Mouse (Mus musculus) 416B (cell line): ENCODE measurements around the gene Methig1.
"Not testable (repeated sequence)": the region's sequence is repeated elsewhere in the genome, so short reads cannot be mapped to it uniquely, and the experiment has no call there.

Experiments used
- DNase-seq: peaks from one replicate; pipeline ENCODE4 v3.0.0; 2011; ENCODE audit warnings: low read depth

Methig1 gene

DNA sequence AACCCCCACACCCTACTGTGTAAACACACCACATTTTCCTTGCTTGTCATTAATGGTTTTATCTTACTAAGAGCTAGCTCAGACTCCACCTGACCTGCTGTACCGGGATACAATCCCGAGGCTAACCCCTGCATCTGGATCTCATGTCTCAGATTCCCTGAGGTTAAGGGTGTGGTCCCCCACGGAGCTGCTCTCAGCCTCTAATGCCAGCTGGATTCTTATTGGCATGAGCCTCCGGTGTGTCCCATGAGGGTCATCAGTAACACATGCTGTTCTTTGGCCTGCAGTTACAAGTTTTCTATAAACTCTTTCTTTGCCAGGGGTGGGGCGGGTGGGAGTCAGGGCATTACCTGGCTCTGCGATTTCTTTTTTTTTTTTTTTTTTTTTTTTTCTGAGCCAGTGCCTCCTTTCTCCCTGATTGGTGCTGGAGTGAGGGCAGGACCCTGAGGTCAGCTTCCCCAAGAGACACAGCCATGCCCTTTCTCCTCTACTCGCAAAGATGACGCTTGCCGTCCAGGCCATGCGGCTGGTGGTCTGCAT is at the start of gene Methig1, which contains the start of gene Mettl7a2:
Methig1 (plus strand) TSS at position 439 of the 540 bp plus-strand sequence.
Mettl7a2 (plus strand) TSS at position 490 of the 540 bp plus-strand sequence.
- DNase-seq = no peak

DNA sequence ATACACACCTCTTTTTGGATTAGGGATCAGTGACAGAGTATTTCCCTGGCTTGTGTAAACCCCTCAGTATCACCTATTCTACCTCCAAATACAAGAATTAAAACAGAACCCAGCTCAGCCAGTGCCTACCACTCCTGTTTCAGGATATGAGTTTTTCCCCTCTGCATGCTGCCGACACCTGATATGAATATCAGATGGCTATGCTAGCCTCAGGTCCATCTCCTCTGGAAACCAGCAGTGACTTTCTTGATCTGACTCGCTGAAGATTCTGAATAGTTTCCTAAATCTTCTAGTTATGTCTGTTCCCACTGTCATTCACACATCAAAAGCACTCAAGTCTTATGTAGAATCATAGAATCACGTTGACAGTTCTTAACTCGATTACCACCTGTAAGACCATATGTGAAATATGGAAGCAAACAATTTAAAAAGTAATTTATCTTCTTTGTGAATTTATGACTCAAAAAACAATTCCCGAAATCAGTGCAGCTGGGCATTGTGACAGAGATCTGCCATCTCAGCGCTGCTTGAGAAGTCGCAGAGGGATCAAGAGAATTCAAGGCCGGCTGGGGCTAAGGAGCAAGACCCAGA is 49.4 kb upstream of the Methig1 start:
- DNase-seq = peak; percentile 37

DNA sequence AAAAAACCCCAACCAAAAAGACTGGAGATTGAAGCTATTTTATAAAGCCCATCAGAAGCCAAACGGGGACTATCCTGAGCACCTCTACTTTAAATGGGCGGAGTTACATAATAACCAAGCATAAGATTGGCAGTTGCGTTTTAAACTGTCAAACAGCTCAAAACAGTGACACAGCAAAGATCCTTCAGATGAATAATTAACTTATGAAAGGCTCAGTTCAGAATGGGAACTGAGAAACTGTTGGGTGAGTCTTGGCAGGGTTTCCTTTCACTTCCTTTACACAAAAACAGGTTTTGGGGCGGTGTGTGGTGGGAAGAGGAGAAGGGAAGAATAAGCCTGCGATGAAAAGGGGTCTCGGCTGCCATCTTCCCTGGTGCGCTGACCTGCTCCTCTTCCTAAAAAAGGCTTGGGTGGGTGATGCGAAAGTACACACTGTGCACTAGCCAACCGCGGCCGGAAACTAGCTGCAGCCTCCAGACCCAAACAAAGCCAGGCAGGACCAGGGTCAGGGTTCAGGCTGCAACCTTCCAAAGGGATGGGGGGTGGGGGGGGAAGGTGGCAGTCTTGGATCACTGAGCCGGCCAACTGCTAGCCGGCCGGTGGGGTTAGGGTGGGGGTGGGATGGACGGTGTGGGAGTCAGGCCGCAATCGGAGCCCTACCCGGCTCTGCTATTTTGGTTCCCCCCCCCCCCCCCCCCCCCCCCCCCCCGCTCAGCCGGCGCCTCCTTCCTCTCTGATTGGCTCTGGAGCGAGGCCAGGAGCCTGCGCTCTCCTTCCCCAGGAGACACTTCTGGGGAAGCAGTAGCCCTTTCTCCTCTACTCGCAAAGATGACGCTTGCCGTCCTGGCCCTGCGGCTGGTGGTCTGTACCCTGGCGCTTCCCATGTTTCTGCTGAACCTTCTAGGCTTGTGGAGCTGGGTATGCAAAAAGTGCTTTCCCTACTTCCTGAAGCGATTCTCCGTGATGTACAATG is 48.6 kb upstream of the Methig1 start, which contains the start of gene Mettl7a1:
Mettl7a1 (plus strand) TSS at position 122 of the 973 bp plus-strand sequence.
- peak; percentile 90 for DNase-seq

- DNase-seq = no peak
Measured at GRCm38 (mm10) chr15:100306201-100306600, 46.7 kb upstream of the Methig1 start.

- DNase-seq = peak; percentile 87
Measured at GRCm38 (mm10) chr15:100307438-100308096, 45.4 kb upstream of the Methig1 start.

DNA sequence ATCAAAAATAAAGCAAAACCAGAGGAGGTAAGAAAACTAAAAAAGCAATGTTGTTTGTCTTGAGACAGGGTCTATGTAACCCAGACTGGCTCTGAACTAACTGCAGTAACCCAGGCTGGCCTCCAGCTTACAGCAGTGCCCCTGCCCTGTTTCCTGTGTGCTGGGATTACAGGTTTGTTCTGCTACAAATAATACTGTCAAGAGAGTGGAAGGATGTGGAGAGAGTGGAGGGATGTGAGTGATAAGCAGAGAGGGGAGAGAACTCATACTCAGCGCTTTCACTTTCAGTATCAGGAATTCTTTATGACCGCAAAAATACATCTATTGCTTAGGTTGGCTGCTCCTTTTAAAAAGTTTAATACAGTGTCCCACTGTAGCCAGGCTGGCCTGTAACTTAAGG is 40.6 kb upstream of the Methig1 start:
- DNase-seq = peak; percentile 81

DNA sequence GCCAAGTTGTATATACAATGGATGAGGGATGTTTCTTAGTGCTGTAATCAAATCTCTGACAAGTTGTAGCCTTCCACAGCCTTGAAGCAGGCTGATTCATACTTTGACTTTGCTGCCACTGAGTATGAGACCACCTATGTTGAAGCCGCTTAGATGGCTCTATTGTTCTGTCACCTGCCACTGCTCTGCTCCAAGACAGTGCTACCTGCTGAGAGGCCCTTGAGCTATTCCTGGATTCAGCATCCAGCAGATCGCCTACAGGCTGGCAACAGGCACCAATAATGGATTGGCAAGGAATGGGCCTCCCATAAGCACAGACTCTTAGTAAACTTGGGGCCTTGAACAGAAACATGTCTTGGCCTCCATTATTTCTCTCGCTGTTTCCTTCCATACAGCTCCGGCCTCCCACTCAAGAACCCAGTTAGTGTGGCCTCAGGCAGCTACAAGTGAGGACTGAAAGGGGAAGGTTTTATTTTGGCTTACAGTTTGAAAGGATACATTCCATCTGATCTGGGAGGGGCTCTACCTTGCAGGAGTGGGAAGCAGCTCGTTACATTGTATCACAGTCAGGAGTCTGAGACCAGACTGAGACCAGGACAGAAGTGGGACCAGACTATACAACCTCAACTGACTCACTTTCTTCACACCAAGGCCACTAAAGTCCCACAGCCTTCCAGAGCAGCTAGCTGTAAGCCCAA is 38.4 kb upstream of the Methig1 start:
- no peak for DNase-seq

- not testable (repeated sequence) for DNase-seq
Measured at GRCm38 (mm10) chr15:100318014-100318671, 34.8 kb upstream of the Methig1 start.

DNA sequence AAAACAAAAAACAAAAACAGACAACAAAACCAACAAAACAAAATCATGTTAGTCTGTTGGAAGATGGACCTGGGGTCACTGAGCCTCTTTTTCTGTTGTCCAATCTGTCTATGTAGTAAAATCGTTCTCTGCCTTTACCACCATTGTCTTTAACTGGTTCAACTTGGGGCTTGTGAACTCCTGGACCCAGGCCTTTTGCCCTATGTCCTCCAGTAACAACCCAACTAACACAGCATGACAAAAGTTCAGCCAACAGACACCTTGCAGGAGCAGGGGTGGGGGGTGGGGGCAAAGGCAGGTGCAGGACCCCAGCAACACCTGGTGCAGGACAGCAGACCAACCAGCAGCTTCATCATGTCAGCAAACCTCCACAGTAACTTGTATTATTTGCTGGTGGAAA is 33.1 kb upstream of the Methig1 start:
- no peak for DNase-seq

DNA sequence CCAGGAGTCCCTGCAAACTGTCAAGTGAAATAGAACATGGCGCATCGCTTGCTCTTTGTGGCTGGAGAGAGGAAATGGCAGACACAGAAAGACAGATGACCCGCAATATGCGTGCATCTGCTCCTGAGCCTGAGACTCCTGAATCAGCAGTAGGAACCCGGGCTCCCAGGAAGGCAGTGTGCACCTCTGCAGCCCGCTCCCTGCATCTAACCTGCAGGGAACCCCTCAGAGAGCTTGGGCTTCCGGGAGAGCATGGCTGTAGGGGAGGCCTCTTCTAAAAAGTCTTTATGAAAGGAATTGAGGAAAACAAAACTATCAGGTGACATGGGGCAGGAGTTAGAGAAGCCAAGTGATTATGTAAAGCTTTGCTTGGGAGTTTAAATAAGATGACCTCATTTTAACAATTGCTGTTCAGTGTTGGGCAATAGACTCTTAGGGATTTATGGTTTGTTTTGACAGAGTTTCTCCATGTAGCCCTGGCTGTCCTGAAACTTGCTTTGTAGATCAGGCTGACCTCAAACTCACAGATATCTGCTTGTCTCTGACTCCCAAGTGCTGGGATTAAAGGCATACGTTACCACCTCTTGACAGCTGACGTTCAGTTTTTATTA is 32.5 kb upstream of the Methig1 start:
- DNase-seq = no peak

DNA sequence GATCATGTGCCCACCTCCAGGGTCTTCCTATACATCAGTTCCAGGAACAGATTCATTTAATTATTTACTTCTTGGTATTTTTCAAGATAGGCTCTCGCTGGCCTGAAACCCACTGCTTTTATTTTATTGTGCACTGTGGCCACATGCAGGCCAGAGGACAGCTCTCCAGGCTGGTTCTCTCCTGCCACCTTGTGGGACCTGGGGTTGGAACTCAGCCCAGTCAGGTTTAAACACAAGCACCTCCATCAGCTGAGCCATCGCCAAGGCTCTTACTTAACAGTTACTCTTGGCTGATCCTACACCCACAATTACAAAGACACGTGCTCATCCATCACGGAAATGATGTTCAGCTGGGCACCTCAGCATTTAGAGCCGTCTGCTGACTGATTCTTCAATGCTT is 31.8 kb upstream of the Methig1 start:
- peak; percentile 70 for DNase-seq

DNA sequence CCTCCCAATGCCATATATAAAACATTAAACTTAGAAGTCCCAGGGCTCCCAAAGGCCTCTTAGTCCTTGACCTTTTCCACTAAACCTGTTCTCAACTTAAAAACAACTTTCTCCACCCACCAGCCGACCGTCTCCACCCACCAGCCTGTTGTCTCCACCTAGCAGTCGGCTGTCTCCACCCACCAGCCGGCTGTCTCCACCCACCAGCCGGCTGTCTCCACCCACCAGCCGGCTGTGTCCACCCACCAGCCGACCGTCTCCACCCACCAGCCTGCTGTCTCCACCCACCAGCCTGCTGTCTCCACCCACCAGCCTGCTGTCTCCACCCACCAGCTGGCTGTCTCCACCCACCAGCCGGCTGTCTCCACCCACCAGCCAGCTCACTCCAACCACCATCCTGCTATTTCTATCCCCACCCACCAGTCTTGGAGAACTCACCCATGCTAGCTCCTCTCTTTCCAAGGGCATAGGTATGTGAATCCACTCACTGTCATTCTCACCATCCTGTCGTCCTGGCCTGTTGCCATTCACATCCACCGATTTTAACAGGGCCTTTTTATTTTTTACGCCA is 28.8 kb upstream of the Methig1 start:
- DNase-seq = peak; percentile 41

GRCm38 (mm10) chr15:100325235-100325634 is 27.7 kb upstream of the Methig1 start:
- no peak for DNase-seq

DNA sequence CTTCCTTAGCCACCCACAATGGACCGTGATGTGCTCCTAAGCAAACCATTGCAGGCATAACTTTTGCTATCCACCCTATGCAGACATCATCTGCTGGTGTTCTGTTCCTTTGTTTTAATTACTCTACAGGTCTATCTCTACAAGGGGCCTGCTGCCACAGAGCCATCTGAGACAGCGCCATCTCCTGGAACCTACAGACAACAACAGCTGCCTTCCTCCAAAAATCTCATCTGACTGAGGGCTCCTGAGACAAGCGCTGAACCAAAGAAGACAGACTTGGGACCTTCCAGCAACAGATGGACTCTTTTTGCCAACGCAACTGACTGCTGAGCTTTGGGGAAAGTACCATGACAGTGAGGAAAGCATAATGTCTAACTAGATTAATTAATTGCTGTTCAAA is 24.9 kb upstream of the Methig1 start:
- peak; percentile 46 for DNase-seq

- not testable (repeated sequence) for DNase-seq
Measured at GRCm38 (mm10) chr15:100329336-100329735, 23.6 kb upstream of the Methig1 start.

- DNase-seq = no peak
Measured at GRCm38 (mm10) chr15:100330739-100331138, 22.2 kb upstream of the Methig1 start.

DNA sequence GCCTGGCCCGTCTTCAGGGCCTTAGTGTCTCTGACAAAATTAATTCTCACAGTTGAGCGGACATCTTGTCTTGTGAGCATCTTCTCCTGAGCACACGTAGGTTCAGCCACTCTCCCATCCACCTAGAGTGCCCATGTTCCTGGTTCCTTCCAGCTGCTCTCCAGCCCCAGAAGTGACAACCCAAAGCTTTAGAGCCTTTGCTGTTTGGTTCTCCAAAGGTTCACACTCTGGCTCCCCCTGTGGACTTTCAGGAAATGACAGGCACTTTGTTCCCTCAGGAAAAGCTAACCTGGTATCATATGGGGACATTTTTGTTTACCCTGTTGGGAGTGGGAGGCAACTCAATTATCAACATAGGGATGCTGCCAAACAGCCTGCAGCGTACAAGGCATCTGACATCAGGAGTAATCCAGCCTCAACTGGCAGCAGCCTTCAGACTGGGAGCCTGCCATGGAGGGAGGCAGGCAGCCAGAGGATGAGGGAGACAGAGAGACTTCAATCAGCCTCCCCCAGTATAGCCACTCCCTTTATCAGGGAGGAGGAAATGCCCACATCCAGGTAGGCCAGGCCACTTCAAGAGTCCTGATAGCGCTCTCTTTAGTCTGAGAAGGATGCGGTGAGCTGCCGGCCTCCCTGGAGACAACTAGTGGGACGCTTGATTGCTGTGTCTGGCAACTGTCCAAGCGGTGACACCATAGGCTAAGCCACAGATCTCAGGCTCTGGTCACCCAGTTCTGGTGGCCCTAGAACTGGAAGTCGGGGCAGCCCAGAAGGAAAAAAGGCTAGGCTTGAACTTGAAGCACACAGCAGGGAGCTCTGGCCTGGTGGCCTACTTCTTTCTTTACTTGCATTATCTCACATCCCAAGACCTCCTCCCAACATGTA is 20.6 kb upstream of the Methig1 start:
- not testable (repeated sequence) for DNase-seq

GRCm38 (mm10) chr15:100334629-100335028 is 18.3 kb upstream of the Methig1 start, which contains the start of gene Mettl7a3:
Gene Mettl7a3 (plus strand): TSS chr15:100334929.
- DNase-seq = no peak

- not testable (repeated sequence) for DNase-seq
Measured at GRCm38 (mm10) chr15:100337328-100337727, 15.6 kb upstream of the Methig1 start.
